Mouse (Mus musculus) embryonic fibroblast, embryonic 13.5 days (primary cell): ENCODE results near the gene Cdh13.

Experiments used
- CTCF ChIP-seq: IDR thresholded peaks from 2 replicates; pipeline ENCODE4 v1.5.1; 2011; ENCODE audit warnings: mild to moderate bottlenecking, control low read depth, low read length, moderate library complexity, borderline replicate concordance; ENCODE audit not compliant: insufficient read depth
- POLR2A ChIP-seq: IDR thresholded peaks from 2 replicates; pipeline ENCODE4 v1.6.1; 2011; ENCODE audit warnings: low read depth, mild to moderate bottlenecking, control low read depth, low read length, moderate library complexity

- TF ChIP-seq CTCF (no peak), POLR2A (no peak)
These were observed 98.1 kb downstream of the Cdh13 start for GRCm38 (mm10) chr8:118381641-118382040.
